Mouse (Mus musculus): Measurements from ENCODE around the gene Lrig2. TPM values are rescaled to one million over a fixed set of nuclear protein-coding genes. Genes with fewer than 3 reads are reported as not detected.

The Lrig2 gene
- polyA plus RNA-seq (2015; fragmentation: Nextera tagmentation; extraction: Ambion mirVana), result 10.5 and 11.4 TPM in 2 replicates

DNA sequence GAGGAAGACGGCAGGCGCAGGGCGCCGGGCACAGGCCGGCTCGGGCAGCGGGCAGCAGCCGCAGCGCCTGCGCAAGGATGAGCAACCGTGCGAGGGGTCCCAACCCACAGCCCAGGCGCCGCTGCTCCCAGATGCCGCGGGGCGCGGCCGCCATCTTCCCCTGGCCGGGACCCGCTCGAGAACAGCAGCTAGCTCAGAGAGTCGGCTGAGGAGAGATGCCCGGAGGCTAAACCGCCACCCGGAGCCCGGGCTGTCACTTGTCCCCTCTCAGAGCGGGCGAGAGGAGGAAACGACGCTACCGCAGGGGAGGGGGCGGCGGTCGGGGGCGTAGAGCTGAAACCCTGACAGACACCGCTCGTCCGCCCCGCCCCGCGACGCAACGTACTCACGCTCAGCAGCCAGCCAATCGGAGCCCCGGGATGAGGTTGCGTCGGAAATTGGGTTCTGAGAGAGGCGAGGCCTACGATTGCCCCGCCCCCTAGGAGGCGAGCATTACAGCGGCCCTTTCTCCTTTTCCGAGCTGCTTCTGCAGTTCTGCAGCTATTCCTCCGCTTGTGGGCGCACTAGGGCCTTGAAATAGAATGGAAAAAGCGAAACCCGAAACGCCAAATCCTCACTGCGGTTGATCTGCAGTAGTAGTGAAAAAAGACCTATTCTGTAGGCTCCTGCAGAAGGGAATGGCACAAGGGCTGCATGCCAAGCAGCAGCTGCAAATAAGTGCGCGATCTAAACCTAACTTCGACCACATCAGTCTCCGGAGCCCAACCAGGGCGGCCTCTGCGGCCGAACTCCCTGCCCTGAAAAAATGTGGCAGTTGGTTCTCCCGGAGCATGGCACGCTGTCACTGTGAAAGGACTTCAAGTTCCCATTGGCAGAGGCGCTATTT is at the start of gene Lrig2:
TSS of gene Lrig2 (minus strand) at position 381 of the 886 bp plus-strand sequence.
- Histone ChIP-seq H3K9ac (peak within 1 kb of the TSS; percentile 95), H3K4me3 (peak within 1 kb of the TSS; percentile 91), H3K4me2 (peak within 1 kb of the TSS; percentile 80), H3K9me3 (no peaks in the 10 kb centered on the region), H3K27ac (replicated peaks) (peak within 1 kb of the TSS; percentile 97), H3K4me1 (peaks cover 31% of the 10 kb centered on the region), H3K36me3 (no peaks in the 10 kb centered on the region), H3K27me3 (replicated peaks) (no peaks in the 10 kb centered on the region)
- WGBS, result under 1% methylated on average over 64 of the region's 71 CpGs
- ATAC-seq (ENCODE audit: extremely low read depth, insufficient number of reproducible peaks, low FRiP score, low TSS enrichment), result peak; percentile 98

DNA sequence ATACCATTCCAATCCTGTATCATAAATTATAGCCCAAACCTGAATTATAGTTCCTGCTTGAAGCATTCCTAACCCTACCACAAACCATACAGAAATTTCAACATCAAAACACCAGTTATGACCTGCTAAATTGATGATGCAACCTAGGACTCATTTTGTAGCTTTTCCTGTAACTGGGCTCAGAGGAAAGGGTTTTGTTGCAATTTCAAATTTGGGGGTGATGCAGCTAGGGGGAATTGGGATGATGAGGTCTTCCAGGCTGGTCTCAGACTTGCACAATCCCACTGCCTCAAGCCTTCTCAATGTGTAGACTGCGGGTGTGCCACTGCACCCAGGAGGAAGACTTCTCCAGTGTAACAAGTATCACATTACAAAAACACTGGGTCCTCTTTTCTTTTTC is 44.9 kb upstream of the Lrig2 start:
- Histone ChIP-seq H3K4me2 (no peak overlapping the region), H3K36me3 (no peaks in the 10 kb centered on the region), H3K27me3 (replicated peaks) (no peaks in the 10 kb centered on the region), H3K9me3 (no peaks in the 10 kb centered on the region), H3K4me1 (peaks cover 11% of the 10 kb centered on the region), H3K27ac (replicated peaks) (no peak overlapping the region), H3K4me3 (no peak overlapping the region), H3K9ac (no peak overlapping the region)
- WGBS, result 94% methylated on average over 1 of the region's 1 CpGs
- ATAC-seq (ENCODE audit: extremely low read depth, insufficient number of reproducible peaks, low FRiP score, low TSS enrichment), result no peak

DNA sequence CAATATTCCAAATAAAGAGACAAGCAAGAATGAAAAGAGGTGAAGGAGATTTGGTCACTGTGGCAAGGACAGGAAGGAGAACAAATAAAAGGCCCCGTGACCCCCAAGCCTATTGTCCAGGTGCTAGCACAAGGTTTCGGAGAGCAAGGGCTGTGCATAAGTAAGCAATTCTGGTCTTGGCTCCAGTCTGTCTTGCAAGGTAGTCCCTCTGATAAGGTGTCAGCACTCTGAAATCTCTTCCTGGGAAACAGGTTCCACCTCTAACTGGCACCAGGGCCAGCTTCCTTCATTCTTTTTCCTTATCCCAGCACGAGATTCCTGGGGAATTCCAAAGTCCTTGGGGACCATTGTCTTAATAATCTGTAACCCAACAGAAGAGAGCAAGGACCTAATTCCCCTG is 38.9 kb upstream of the Lrig2 start:
- ATAC-seq (ENCODE audit: extremely low read depth, insufficient number of reproducible peaks, low FRiP score, low TSS enrichment), result no peak
- H3K9me3 ChIP-seq, result no peaks in the 10 kb centered on the region
- H3K27me3 ChIP-seq (replicated peaks), result no peaks in the 10 kb centered on the region
- no peak overlapping the region for H3K9ac ChIP-seq
- no peak overlapping the region for H3K4me2 ChIP-seq
- 42% methylated on average over 3 of the region's 3 CpGs for WGBS
- H3K27ac ChIP-seq (replicated peaks), result no peak overlapping the region
- H3K4me1 ChIP-seq, result no peaks in the 10 kb centered on the region
- no peaks in the 10 kb centered on the region for H3K36me3 ChIP-seq
- H3K4me3 ChIP-seq, result no peak overlapping the region

DNA sequence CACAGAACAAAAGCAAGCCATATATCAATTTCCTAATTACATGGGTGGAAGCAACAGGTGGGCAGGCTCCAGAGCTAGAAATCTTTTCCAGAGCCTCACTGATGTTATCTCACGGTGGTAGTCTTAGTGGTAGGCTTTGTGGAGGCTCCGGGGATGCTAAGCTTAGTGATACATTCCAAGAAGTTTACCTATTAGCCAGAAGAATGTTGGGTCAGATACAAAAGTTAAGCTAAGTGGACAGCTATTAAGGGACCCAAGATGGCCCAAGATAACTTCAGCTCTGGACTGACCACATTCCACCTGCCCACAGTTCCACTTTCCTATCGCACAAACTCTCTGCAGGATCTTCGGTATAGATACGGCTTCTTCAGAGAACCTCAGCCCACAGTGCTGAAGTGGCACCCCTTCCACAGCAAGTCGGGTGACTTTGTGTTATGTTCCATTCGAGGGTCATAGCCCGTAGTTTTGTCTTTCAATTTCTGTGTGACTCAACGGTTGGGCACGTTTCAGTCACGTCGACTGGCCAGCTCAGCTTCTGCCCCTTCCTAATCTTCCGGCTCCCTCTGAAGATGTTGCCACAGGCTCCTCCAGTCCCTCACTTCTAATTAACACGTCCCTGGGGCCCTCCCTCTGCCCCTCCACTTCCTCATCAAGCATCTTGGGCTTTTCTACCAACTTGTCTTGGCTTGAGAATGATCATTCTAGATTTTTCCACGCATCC is 36.8 kb upstream of the Lrig2 start:
- 52% methylated on average over 15 of the region's 15 CpGs for WGBS
- Histone ChIP-seq H3K4me3 (no peak overlapping the region), H3K27me3 (replicated peaks) (no peaks in the 10 kb centered on the region), H3K9me3 (no peaks in the 10 kb centered on the region), H3K36me3 (no peaks in the 10 kb centered on the region), H3K9ac (no peak overlapping the region), H3K4me1 (no peaks in the 10 kb centered on the region), H3K27ac (replicated peaks) (no peak overlapping the region), H3K4me2 (no peak overlapping the region)
- ATAC-seq (ENCODE audit: extremely low read depth, insufficient number of reproducible peaks, low FRiP score, low TSS enrichment), result no peak

DNA sequence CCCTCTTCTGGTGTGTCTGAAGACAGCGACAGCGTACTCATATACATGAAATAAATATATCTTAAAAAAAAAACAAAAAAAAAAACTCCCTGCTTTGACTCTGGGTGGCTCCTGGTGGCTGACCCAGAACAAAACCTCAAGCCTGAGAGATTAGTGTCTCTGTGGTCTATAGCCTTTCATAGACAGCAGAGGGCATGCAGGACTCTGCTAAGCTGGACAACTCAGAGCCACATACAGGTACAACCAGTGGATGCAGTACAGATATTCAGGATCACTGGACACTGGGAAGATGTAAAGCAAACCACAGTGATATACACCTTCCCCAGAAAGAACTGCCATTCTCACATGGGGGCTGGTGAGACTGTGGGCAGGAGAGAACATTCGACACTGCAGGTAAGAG is 32.1 kb upstream of the Lrig2 start:
- Histone ChIP-seq H3K4me1 (peaks cover 13% of the 10 kb centered on the region), H3K9ac (no peak overlapping the region), H3K4me3 (no peak overlapping the region), H3K4me2 (no peak overlapping the region), H3K9me3 (no peaks in the 10 kb centered on the region), H3K27ac (replicated peaks) (no peak overlapping the region), H3K27me3 (replicated peaks) (no peaks in the 10 kb centered on the region), H3K36me3 (no peaks in the 10 kb centered on the region)
- ATAC-seq (ENCODE audit: extremely low read depth, insufficient number of reproducible peaks, low FRiP score, low TSS enrichment), result no peak
- 88% methylated on average over 3 of the region's 3 CpGs for WGBS

DNA sequence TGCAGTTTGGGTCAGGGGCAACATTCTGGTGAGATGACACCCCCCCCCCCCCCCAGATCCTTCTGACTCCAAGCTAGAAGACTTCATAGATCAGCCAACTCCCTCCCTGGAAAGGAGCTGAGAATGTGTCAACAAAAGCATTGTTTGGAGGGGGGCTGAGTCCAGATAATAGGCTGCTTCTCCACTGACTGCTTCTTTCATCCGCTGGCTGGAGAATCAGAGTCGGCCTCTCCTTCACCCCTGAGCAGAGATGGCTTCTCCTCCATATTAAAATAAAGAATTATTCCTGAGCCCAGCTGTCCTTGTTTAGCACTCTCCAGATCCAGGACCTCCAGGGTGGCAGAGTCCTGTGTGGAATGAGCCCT is 30.3 kb upstream of the Lrig2 start:
- no peaks in the 10 kb centered on the region for H3K9me3 ChIP-seq
- H3K4me2 ChIP-seq, result peak overlapping the region; percentile 72
- no peak for ATAC-seq (ENCODE audit: extremely low read depth, insufficient number of reproducible peaks, low FRiP score, low TSS enrichment)
- peak overlapping the region; percentile 68 for H3K27ac ChIP-seq (replicated peaks)
- no peaks in the 10 kb centered on the region for H3K27me3 ChIP-seq (replicated peaks)
- H3K36me3 ChIP-seq, result no peaks in the 10 kb centered on the region
- 5% methylated on average over 2 of the region's 2 CpGs for WGBS
- H3K4me3 ChIP-seq, result peak overlapping the region; percentile 48
- peaks cover 13% of the 10 kb centered on the region for H3K4me1 ChIP-seq
- H3K9ac ChIP-seq, result peak overlapping the region; percentile 76

DNA sequence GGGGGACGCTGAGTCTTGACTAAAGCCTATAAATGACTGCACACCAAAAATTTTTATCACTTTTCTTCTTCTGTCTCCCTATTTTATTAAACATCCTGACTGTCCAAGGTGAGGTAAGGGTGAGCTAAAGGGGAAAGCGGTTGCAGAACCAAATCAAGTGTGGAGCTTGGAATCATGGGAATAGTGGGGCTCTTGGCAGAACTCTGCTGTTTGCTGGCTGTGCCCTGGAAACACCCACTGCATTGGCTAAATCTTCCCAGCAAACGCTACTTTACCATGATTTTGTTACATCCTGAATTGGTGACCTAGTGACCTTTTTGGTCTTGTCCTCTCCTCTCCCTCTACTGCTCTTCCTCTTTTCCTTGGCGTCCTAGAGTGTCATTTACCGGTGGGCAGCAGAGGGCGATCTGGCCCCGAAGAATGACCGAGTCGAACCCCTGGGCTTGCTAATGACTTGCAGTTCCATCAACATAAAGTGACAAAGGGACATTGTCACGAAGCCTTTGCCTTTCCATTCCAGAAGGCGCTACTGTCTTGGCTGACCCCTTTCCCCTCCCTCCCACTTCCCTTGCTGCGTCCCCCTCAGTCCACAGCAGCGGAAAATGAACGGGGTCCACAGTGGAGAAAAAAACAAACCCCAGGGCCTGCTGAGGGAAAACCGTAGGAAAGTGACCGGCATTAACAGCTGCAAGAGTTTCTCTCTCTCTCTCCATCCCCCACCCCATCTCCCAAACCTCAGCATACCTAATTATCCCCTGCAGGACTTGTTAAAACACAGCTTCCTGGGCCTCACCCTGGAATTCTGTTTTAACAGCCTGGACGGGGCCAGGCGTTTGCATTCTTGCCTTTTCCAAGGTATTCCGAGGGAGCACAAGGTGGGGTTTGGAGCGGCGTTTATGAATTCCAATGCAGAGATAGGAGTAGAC is 29.7 kb upstream of the Lrig2 start:
- 9% methylated on average over 21 of the region's 21 CpGs for WGBS
- Histone ChIP-seq H3K27me3 (replicated peaks) (no peaks in the 10 kb centered on the region), H3K4me1 (peaks cover 13% of the 10 kb centered on the region), H3K9ac (peak overlapping the region; percentile 76), H3K27ac (replicated peaks) (peak overlapping the region; percentile 68), H3K4me3 (peak overlapping the region; percentile 48), H3K9me3 (no peaks in the 10 kb centered on the region), H3K4me2 (peak overlapping the region; percentile 72), H3K36me3 (no peaks in the 10 kb centered on the region)
- ATAC-seq (ENCODE audit: extremely low read depth, insufficient number of reproducible peaks, low FRiP score, low TSS enrichment), result no peak

DNA sequence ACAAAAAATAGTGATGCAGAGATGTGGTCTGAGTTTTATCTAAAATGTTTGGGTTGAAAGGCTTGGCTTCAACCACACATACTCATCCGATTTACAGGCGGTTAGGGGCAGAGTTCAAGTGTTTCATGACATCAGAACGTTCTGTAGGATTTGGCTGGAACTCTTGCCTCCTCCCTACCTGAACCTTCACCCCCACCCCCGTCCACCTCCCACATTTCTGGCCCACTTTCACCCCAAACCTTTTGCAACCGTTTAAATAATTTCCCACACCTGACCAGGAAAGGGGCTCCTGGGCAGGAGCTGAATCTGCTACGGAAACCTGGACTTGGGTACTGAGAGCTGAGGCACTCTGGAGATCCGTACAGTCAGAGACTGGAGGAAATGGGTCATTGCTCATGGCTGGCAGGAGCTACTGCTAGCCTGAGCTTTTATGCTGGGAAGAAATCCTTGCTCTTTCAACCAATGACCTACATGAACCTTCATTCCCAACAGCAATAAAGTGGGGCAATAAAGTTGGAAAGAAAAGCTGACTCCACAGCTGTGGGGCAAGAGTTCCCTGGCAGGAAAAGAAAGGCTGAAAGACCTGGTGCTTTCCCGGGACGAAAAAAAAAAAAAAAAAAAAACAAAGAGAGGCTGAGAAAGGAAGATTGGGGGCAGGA is 28.9 kb upstream of the Lrig2 start:
- no peaks in the 10 kb centered on the region for H3K9me3 ChIP-seq
- WGBS, result 60% methylated on average over 9 of the region's 9 CpGs
- ATAC-seq (ENCODE audit: extremely low read depth, insufficient number of reproducible peaks, low FRiP score, low TSS enrichment), result no peak
- H3K4me3 ChIP-seq, result no peak overlapping the region
- no peak overlapping the region for H3K27ac ChIP-seq (replicated peaks)
- H3K27me3 ChIP-seq (replicated peaks), result no peaks in the 10 kb centered on the region
- no peak overlapping the region for H3K9ac ChIP-seq
- H3K4me2 ChIP-seq, result no peak overlapping the region
- H3K36me3 ChIP-seq, result no peaks in the 10 kb centered on the region
- peaks cover 13% of the 10 kb centered on the region for H3K4me1 ChIP-seq

DNA sequence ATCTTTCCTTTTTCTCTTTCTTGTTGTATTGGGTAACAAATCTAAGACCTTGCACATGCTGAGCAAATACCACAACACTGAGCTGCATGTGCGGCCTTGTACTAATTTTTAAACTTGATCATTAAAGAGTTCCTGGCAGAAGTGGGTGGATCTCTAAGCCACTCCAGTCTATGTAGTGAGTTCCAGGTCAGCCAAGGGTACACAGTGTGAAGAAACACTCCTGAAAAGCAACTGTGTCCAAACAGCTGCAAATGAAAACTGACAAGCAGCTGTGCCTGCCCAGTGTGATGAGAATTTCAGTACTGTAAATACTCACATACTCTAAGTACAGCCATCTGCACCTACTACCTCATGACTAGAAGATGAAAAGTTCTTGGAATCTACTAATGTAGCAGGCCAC is 21.5 kb upstream of the Lrig2 start:
- Histone ChIP-seq H3K4me1 (no peaks in the 10 kb centered on the region), H3K9me3 (no peaks in the 10 kb centered on the region), H3K4me3 (no peak overlapping the region), H3K9ac (no peak overlapping the region), H3K36me3 (no peaks in the 10 kb centered on the region), H3K27ac (replicated peaks) (no peak overlapping the region), H3K4me2 (no peak overlapping the region), H3K27me3 (replicated peaks) (no peaks in the 10 kb centered on the region)
- no peak for ATAC-seq (ENCODE audit: extremely low read depth, insufficient number of reproducible peaks, low FRiP score, low TSS enrichment)
- 79% methylated on average over 1 of the region's 1 CpGs for WGBS

DNA sequence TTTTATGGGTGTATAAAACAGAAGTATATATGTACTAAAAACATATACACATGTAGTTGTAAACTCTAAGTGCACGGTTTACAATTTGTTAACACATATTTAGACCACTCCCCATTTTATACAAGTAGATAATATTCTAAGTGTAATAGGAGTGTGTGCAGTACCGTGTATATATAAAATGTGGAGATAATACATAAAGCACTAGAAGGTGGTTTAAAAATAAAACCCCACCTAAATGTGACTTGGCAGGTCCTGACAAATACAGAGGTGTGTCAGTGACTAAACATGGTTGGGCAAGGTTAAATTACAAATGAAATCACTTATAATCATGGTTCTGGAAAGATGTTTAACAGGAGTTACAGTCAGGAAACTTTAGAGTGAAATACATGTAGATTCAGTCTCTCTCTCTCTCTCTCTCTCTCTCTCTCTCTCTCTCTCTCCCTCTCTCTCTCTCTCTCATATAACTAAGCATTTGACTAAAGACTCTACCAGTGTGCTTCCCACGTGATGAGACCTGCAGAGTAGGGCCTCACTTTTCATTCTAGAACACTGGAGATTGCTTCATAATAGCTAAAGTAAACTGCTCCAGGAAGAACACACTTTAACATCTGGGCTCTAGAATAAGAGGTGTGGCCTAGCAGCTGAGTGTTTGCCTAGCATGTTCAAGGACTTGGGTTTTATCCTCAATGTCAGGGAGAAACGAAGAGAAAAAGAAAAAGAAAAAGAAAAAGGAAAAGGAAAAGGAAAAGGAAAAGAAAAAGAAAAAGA is 14.6 kb upstream of the Lrig2 start:
- Histone ChIP-seq H3K4me2 (no peak overlapping the region), H3K9me3 (no peaks in the 10 kb centered on the region), H3K27ac (replicated peaks) (no peak overlapping the region), H3K9ac (no peak overlapping the region), H3K4me3 (no peak overlapping the region), H3K36me3 (no peaks in the 10 kb centered on the region), H3K4me1 (peaks cover 6% of the 10 kb centered on the region; the same call in 1 of the 2 replicates), H3K27me3 (replicated peaks) (no peaks in the 10 kb centered on the region)
- ATAC-seq (ENCODE audit: extremely low read depth, insufficient number of reproducible peaks, low FRiP score, low TSS enrichment), result no peak
- 55% methylated on average over 4 of the region's 4 CpGs for WGBS

All from heart, embryonic 13.5 days (tissue).